In the genomic region with DNA sequence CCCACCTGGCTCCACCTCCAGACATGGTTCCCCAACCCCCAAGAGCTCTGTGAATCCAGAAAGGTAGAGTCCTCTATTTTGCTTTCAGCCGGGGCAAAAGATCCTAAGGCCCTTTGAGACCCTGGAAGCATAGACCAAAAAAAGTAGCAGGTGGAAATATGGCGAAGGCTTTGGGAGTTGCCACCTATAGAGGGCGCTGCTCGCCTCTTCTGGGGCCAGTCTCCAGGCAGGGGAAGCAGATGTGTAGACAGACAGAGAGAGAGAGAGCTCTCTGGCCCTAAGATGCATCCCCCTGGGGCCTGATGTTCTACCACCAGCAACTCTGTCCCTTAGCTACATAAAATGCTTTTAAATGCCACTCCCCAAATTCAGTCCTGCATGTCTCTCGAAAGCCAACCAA, we compare ENCODE assay signal across 9 mouse cellular contexts. TPM values are rescaled to one million over a fixed set of nuclear protein-coding genes. Genes with fewer than 3 reads are reported as not detected.
DNase-seq lines count a peak whose midpoint lies in the region; ATAC-seq and TF ChIP-seq lines count a peak whose summit lies in the region.
"Had no signal": no experiment of that assay in that cellular context is flagged by ENCODE, and none has a peak within 500 bp of the region (broad histone marks: within the 10 kb centered on the region; RNA-seq: fewer than 3 reads in every experiment).

No protein-coding gene starts in this region.

- H3K9ac ChIP-seq in hindbrain, embryonic 11.5 days (ENCODE audit: low read depth, low read length): no peak overlapping the region
- no peak overlapping the region for H3K9ac ChIP-seq in hindbrain, embryonic 16.5 days (ENCODE audit: low read depth, low read length)
- H3K9ac ChIP-seq: neural tube, embryonic 12.5 days had no signal

- peak; percentile 54 for TF ChIP-seq CTCF in cortical plate, adult 2 months (IDR thresholded peaks at IDR 0.05; ENCODE audit: extremely low read depth, insufficient read depth, low read length)

- H3K27ac ChIP-seq in hindbrain, embryonic 11.5 days (ENCODE audit: low read depth, low read length): no peak overlapping the region
- H3K27ac ChIP-seq in hindbrain, embryonic 16.5 days (ENCODE audit: low read depth, low read length): no peak overlapping the region
- no peak overlapping the region for H3K27ac ChIP-seq in cortical plate, adult 2 months (ENCODE audit: insufficient read depth, low read length)
- H3K27ac ChIP-seq: neural tube, embryonic 12.5 days had no signal

- H3K4me2 ChIP-seq in hindbrain, embryonic 11.5 days (replicated peaks; ENCODE audit: low read depth, low read length): no peak overlapping the region
- no peak overlapping the region for H3K4me2 ChIP-seq in hindbrain, embryonic 16.5 days (ENCODE audit: low read length)
- H3K4me2 ChIP-seq: neural tube, embryonic 12.5 days had no signal

- H3K27me3 ChIP-seq in hindbrain, embryonic 11.5 days (ENCODE audit: control insufficient read depth, insufficient read depth, low read length): no peaks in the 10 kb centered on the region
- H3K27me3 ChIP-seq in hindbrain, embryonic 16.5 days (replicated peaks; ENCODE audit: control insufficient read depth, insufficient read depth, low read length): no peaks in the 10 kb centered on the region

- no peak for ATAC-seq in hindbrain, embryonic 11.5 days (ENCODE audit: low FRiP score)
- ATAC-seq in hindbrain, embryonic 16.5 days: no peak
- no peak for ATAC-seq in activated CD4-positive, CD25-positive, alpha-beta regulatory T cell, adult 4 months

- H3K9me3 ChIP-seq in hindbrain, embryonic 11.5 days (ENCODE audit: control insufficient read depth, low read length): no peaks in the 10 kb centered on the region
- no peaks in the 10 kb centered on the region for H3K9me3 ChIP-seq in hindbrain, embryonic 16.5 days (ENCODE audit: control insufficient read depth, low read length)
- H3K9me3 ChIP-seq: neural tube, embryonic 12.5 days had no signal

- WGBS in hindbrain, embryonic 11.5 days: 43% methylated on average over 5 of the region's 5 CpGs
- WGBS in hindbrain, embryonic 16.5 days: 43% methylated on average over 5 of the region's 5 CpGs

- TF ChIP-seq POLR2A in cortical plate, adult 2 months (IDR thresholded peaks at IDR 0.05; ENCODE audit: extremely low read depth, insufficient read depth, low read length): no peak

- no peak overlapping the region for H3K4me3 ChIP-seq in hindbrain, embryonic 11.5 days (ENCODE audit: low read depth, low read length)
- no peak overlapping the region for H3K4me3 ChIP-seq in hindbrain, embryonic 16.5 days (ENCODE audit: low read length)
- no peak overlapping the region for H3K4me3 ChIP-seq in cortical plate, adult 2 months (ENCODE audit: insufficient read depth, low read length)
- H3K4me3 ChIP-seq: neural tube, embryonic 12.5 days had no signal

- 0 out of 2 replicates have a peak, but pooled peaks cover 2% of the 10 kb centered on the region for H3K4me1 ChIP-seq in hindbrain, embryonic 11.5 days (replicated peaks; ENCODE audit: control insufficient read depth, insufficient read depth, low read length)
- H3K4me1 ChIP-seq in hindbrain, embryonic 16.5 days (ENCODE audit: control insufficient read depth, insufficient read depth, low read depth, low read length): no peaks in the 10 kb centered on the region
- peaks cover 6% of the 10 kb centered on the region for H3K4me1 ChIP-seq in cortical plate, adult 2 months (ENCODE audit: control insufficient read depth, insufficient read depth, low read length)

- H3K36me3 ChIP-seq in hindbrain, embryonic 11.5 days (ENCODE audit: control insufficient read depth, insufficient read depth, low read length): no peaks in the 10 kb centered on the region
- H3K36me3 ChIP-seq in hindbrain, embryonic 16.5 days (ENCODE audit: control insufficient read depth, insufficient read depth, low read length): no peaks in the 10 kb centered on the region
- H3K36me3 ChIP-seq: neural tube, embryonic 12.5 days had no signal

- DNase-seq in hindbrain, embryonic 11.5 days (ENCODE audit: low spot score): peak; percentile 48
- DNase-seq in urinary bladder, postnatal 25 days (ENCODE audit: low spot score): peak; percentile 9
- DNase-seq in urinary bladder, adult 18-20 months (ENCODE audit: low spot score in 2 of 2): no peak
- DNase-seq in lung, postnatal 14 days: peak; percentile 5
- no peak for DNase-seq in urinary bladder, postnatal 36 days (ENCODE audit: low spot score in 2 of 2)

RNA-seq across cellular contexts. Expression of a gene that starts 49.8 kb away (rescaled TPM):
- polyA plus RNA-seq in hindbrain, embryonic 11.5 days (2014; fragmentation: Nextera tagmentation; extraction: Ambion mirVana): 0.13 TPM in 1 of 2 replicates, not detected in the other
- 1.1 TPM in 1 of 2 replicates, not detected in the other for polyA plus RNA-seq in hindbrain, embryonic 16.5 days (2015; fragmentation: Nextera tagmentation; extraction: Ambion mirVana)
- polyA plus RNA-seq in cortical plate, adult 2 months (2012; rRNA removed): 46.4 and 51.2 TPM in 2 replicates
- not detected for polyA plus RNA-seq in activated CD4-positive, CD25-positive, alpha-beta regulatory T cell, adult 4 months (2017; shearing (Covaris generic))

Comparison
In these comparisons a context has a peak if more than half of its experiments do, and no peak if none do; other contexts are left out.
1. DNase-seq: peak in hindbrain, embryonic 11.5 days (single experiment), urinary bladder, postnatal 25 days (single experiment) and lung, postnatal 14 days (single experiment); none in urinary bladder, adult 18-20 months (0 of 2) and urinary bladder, postnatal 36 days (0 of 2).
2. RNA of a gene that starts 49.8 kb away (polyA plus RNA-seq): 46.4 to 51.2 TPM in cortical plate, adult 2 months; 0.13 TPM in hindbrain, embryonic 11.5 days, 1.1 TPM in hindbrain, embryonic 16.5 days and not detected in activated CD4-positive, CD25-positive, alpha-beta regulatory T cell, adult 4 months; every median in the first group is over 10 times any median in the second.